ENCODE assay signal across 24 mouse cellular contexts in genomic region chr13:96695428-96695827, GRCm38 (mm10). TPM values are rescaled to one million over a fixed set of nuclear protein-coding genes. Genes with fewer than 3 reads are reported as not detected.
A peak's percentile ranks its signal among the peaks of the same experiment; 100 is the strongest.
DNase-seq lines count a peak whose midpoint lies in the region; ATAC-seq and TF ChIP-seq lines count a peak whose summit lies in the region.
"Had no signal": no experiment of that assay in that cellular context is flagged by ENCODE, and none has a peak within 500 bp of the region (broad histone marks: within the 10 kb centered on the region; RNA-seq: fewer than 3 reads in every experiment).

No protein-coding gene starts in this region.

- ATAC-seq in liver, embryonic 11.5 days (replicated peaks; ENCODE audit: low FRiP score) = no peak
- ATAC-seq in megakaryocyte progenitor cell, adult 5-6 weeks (replicated peaks; ENCODE audit: poor library complexity) = peak; percentile 35; the same call in 1 of the 2 replicates
- ATAC-seq: forebrain, embryonic 14.5 days; forebrain, embryonic 16.5 days had no signal

- H3K9me3 ChIP-seq in liver, embryonic 11.5 days (ENCODE audit: control insufficient read depth, low read length) = no peaks in the 10 kb centered on the region
- H3K9me3 ChIP-seq: embryonic facial prominence, embryonic 10.5 days; embryonic facial prominence, embryonic 12.5 days; forebrain, embryonic 10.5 days; forebrain, embryonic 12.5 days had no signal

- H3K79me2 ChIP-seq in liver, adult 2 months (ENCODE audit: control insufficient read depth, insufficient read depth, low read length) = no peaks in the 10 kb centered on the region

- no peak overlapping the region for H3K27ac ChIP-seq in liver, adult 2 months (replicated peaks; ENCODE audit: insufficient read depth, low read depth, low read length)
- H3K27ac ChIP-seq in liver, embryonic 11.5 days (ENCODE audit: low read depth, low read length) = no peak overlapping the region
- H3K27ac ChIP-seq: embryonic facial prominence, embryonic 10.5 days; embryonic facial prominence, embryonic 12.5 days; forebrain, embryonic 10.5 days; forebrain, embryonic 12.5 days had no signal

- no peak for TF ChIP-seq CTCF in liver, adult 2 months (IDR thresholded peaks at IDR 0.05; ENCODE audit: low read depth, low read length)

- H3K4me3 ChIP-seq in liver, adult 2 months (ENCODE audit: insufficient read depth, low read depth, low read length) = no peak overlapping the region
- no peak overlapping the region for H3K4me3 ChIP-seq in liver, embryonic 11.5 days (ENCODE audit: low read depth, low read length)
- H3K4me3 ChIP-seq: embryonic facial prominence, embryonic 10.5 days; embryonic facial prominence, embryonic 12.5 days; forebrain, embryonic 10.5 days; forebrain, embryonic 12.5 days had no signal

- DNase-seq in liver, adult 2 months (ENCODE audit: extremely low read depth, low read depth, low spot score) = peak; percentile 82
- DNase-seq in liver, embryonic 11.5 days (ENCODE audit: low spot score) = no peak
- peak; percentile 67 for DNase-seq in 416B (ENCODE audit: low read depth)
- DNase-seq in gonadal fat pad, adult 2 months (ENCODE audit: low read depth) = peak; percentile 95
- DNase-seq in frontal cortex, postnatal 14 days (ENCODE audit: low spot score in 2 of 2) = no peak
- no peak for DNase-seq in urinary bladder, postnatal 14 days (ENCODE audit: low spot score)
- DNase-seq: adrenal gland, adult 2 months; adrenal gland, postnatal 10 days; adrenal gland, postnatal 25 days; cerebellum, adult 11 months; cerebellum, adult 18-20 months; cerebellum, adult 8-10 months; cerebellum, postnatal 10 days; cerebellum, postnatal 25 days had no signal

- H3K4me1 ChIP-seq in liver, adult 2 months (ENCODE audit: control insufficient read depth, insufficient read depth, low read length) = no peaks in the 10 kb centered on the region; the same call in 1 of the 2 replicates
- peaks cover 6% of the 10 kb centered on the region for H3K4me1 ChIP-seq in liver, embryonic 11.5 days (replicated peaks; ENCODE audit: control insufficient read depth, insufficient read depth, low read length)
- H3K4me1 ChIP-seq: embryonic facial prominence, embryonic 10.5 days; embryonic facial prominence, embryonic 12.5 days; forebrain, embryonic 10.5 days; forebrain, embryonic 12.5 days had no signal

- no peak overlapping the region for H3K9ac ChIP-seq in liver, adult 2 months (ENCODE audit: low read depth, low read length)
- no peak overlapping the region for H3K9ac ChIP-seq in liver, embryonic 11.5 days (ENCODE audit: low read depth, low read length)
- H3K9ac ChIP-seq: embryonic facial prominence, embryonic 12.5 days; forebrain, embryonic 12.5 days had no signal

- 20% methylated on average over 2 of the region's 2 CpGs for WGBS in liver, adult 2 months
- WGBS in liver, embryonic 11.5 days = 82% methylated on average over 2 of the region's 2 CpGs

- TF ChIP-seq POLR2A in liver, adult 2 months (IDR thresholded peaks at IDR 0.05; ENCODE audit: extremely low read depth, insufficient read depth, low read length) = no peak

- H3K27me3 ChIP-seq in liver, adult 2 months (ENCODE audit: control insufficient read depth, insufficient read depth, low read length) = no peaks in the 10 kb centered on the region
- H3K27me3 ChIP-seq in liver, embryonic 11.5 days (replicated peaks; ENCODE audit: control insufficient read depth, insufficient read depth, low read length) = no peaks in the 10 kb centered on the region
- H3K27me3 ChIP-seq: embryonic facial prominence, embryonic 12.5 days; forebrain, embryonic 12.5 days had no signal

- H3K4me2 ChIP-seq in liver, embryonic 11.5 days = no peak overlapping the region
- H3K4me2 ChIP-seq: embryonic facial prominence, embryonic 12.5 days; forebrain, embryonic 12.5 days had no signal

- H3K36me3 ChIP-seq in liver, adult 2 months (ENCODE audit: control insufficient read depth, insufficient read depth, low read length) = no peaks in the 10 kb centered on the region
- H3K36me3 ChIP-seq in liver, embryonic 11.5 days (ENCODE audit: control insufficient read depth, insufficient read depth, low read length) = no peaks in the 10 kb centered on the region
- H3K36me3 ChIP-seq: embryonic facial prominence, embryonic 10.5 days; embryonic facial prominence, embryonic 12.5 days; forebrain, embryonic 10.5 days; forebrain, embryonic 12.5 days had no signal

RNA-seq across cellular contexts. Expression of gene Hmgcr, which starts 24.7 kb away (rescaled TPM):
- 126 and 178 TPM in 2 replicates for total RNA-seq in liver, adult 2 months (2014; rRNA removed)
- polyA plus RNA-seq in liver, adult 2 months (2012; rRNA removed) = 21.4 and 23.5 TPM in 2 replicates
- polyA plus RNA-seq in liver, embryonic 11.5 days (2014; fragmentation: Nextera tagmentation; extraction: Ambion mirVana) = 94.7 and 112 TPM in 2 replicates
- 21.5 and 33.5 TPM in 2 replicates for polyA plus RNA-seq in gonadal fat pad, adult 2 months (2012; rRNA removed)
- 32.8 and 36.9 TPM in 2 replicates for total RNA-seq in megakaryocyte progenitor cell, adult 5-6 weeks (2015)
- total RNA-seq in megakaryocyte progenitor cell, adult 5-6 weeks (2017) = 45.5 and 48.1 TPM in 2 replicates

RNA-seq across cellular contexts. Expression of gene Ankrd31, which starts 52.6 kb away (rescaled TPM):
- not detected in 2 replicates for total RNA-seq in liver, adult 2 months (2014; rRNA removed)
- not detected in 2 replicates for polyA plus RNA-seq in liver, adult 2 months (2012; rRNA removed)
- not detected in 2 replicates for polyA plus RNA-seq in liver, embryonic 11.5 days (2014; fragmentation: Nextera tagmentation; extraction: Ambion mirVana)
- polyA plus RNA-seq in gonadal fat pad, adult 2 months (2012; rRNA removed) = not detected in 2 replicates
- not detected in 2 replicates for total RNA-seq in megakaryocyte progenitor cell, adult 5-6 weeks (2015)
- total RNA-seq in megakaryocyte progenitor cell, adult 5-6 weeks (2017) = not detected in 2 replicates
- total RNA-seq: adrenal gland, postnatal 10 days; adrenal gland, postnatal 25 days; MEL had no signal
- polyA plus RNA-seq: adrenal gland, adult 2 months; C2C12; embryonic facial prominence, embryonic 10.5 days; embryonic facial prominence, embryonic 12.5 days; embryonic facial prominence, embryonic 14.5 days; forebrain, embryonic 10.5 days; forebrain, embryonic 12.5 days; forebrain, embryonic 14.5 days; forebrain, embryonic 16.5 days had no signal

Comparison
In these comparisons a context has a peak if more than half of its experiments do, and no peak if none do; other contexts are left out.
1. DNase-seq: peak in liver, adult 2 months (single experiment), 416B (single experiment) and gonadal fat pad, adult 2 months (single experiment); none in liver, embryonic 11.5 days (single experiment), frontal cortex, postnatal 14 days (0 of 2) and urinary bladder, postnatal 14 days (single experiment).